Mouse (Mus musculus) left cerebral cortex, adult 9 months (tissue): ENCODE results near the gene Tulp2.
"Not testable (repeated sequence)": the region's sequence is repeated elsewhere in the genome, so short reads cannot be mapped to it uniquely, and the experiment has no call there.

Experiments used
- DNase-seq, 2 experiments: peaks; one replicate each; pipeline ENCODE4 v3.0.0; 2022; ENCODE audit warnings: low spot score in 2 of 2

Gene Tulp2

GRCm38 (mm10) chr7:45486761-45487415, 5.2 kb downstream of the Tulp2 start, which contains the start of gene Gm45808:
Gene Gm45808, minus strand, starts transcription at chr7:45486811.
- DNase-seq: no peak

- DNase-seq: no peak
Measured at GRCm38 (mm10) chr7:45487861-45488292, 6.2 kb downstream of the Tulp2 start.

- DNase-seq: peak in 1 of 2 experiments; percentile 44
Measured at GRCm38 (mm10) chr7:45488293-45489204, 6.9 kb downstream of the Tulp2 start, which contains the start of gene Dhdh. Gene Dhdh, minus strand, starts transcription at chr7:45488805.

GRCm38 (mm10) chr7:45489578-45489977, 7.9 kb downstream of the Tulp2 start:
- DNase-seq: no peak

- DNase-seq: no peak
Measured at GRCm38 (mm10) chr7:45490822-45491221, 9.1 kb downstream of the Tulp2 start.

- no peak for DNase-seq
Measured at GRCm38 (mm10) chr7:45491264-45491663, 9.6 kb downstream of the Tulp2 start.

- no peak for DNase-seq
Measured at GRCm38 (mm10) chr7:45492225-45492844, 10.7 kb downstream of the Tulp2 start.

GRCm38 (mm10) chr7:45492951-45493350, 11.3 kb downstream of the Tulp2 start:
- DNase-seq: no peak

GRCm38 (mm10) chr7:45494548-45494947, 12.9 kb downstream of the Tulp2 start:
- no peak for DNase-seq

- no peak for DNase-seq
Measured at GRCm38 (mm10) chr7:45498427-45498826, 16.8 kb downstream of the Tulp2 start.

- no peak for DNase-seq
Measured at GRCm38 (mm10) chr7:45507583-45507982, 25.9 kb downstream of the Tulp2 start.

- DNase-seq: no peak
Measured at GRCm38 (mm10) chr7:45508561-45508960, 26.9 kb downstream of the Tulp2 start.

GRCm38 (mm10) chr7:45509181-45509882, 27.7 kb downstream of the Tulp2 start:
- DNase-seq: no peak

- DNase-seq: peak; percentile 78 to 91
Measured at GRCm38 (mm10) chr7:45509912-45510787, 28.5 kb downstream of the Tulp2 start, which contains the start of gene Nucb1. Gene Nucb1, minus strand, starts transcription at chr7:45510406.

GRCm38 (mm10) chr7:45514411-45514810, 32.7 kb downstream of the Tulp2 start:
- no peak for DNase-seq

- DNase-seq: no peak
Measured at GRCm38 (mm10) chr7:45515436-45515835, 33.8 kb downstream of the Tulp2 start.

GRCm38 (mm10) chr7:45516846-45517245, 35.2 kb downstream of the Tulp2 start:
- DNase-seq: not testable (repeated sequence)

- no peak for DNase-seq
Measured at GRCm38 (mm10) chr7:45518618-45519017, 36.9 kb downstream of the Tulp2 start.

GRCm38 (mm10) chr7:45519345-45520120, 37.9 kb downstream of the Tulp2 start:
- no peak for DNase-seq

GRCm38 (mm10) chr7:45520605-45521004, 38.9 kb downstream of the Tulp2 start:
- DNase-seq: no peak
